In genomic region chr1:182029989-182030649, GRCm38 (mm10) we compare ENCODE assay signal across 27 mouse cellular contexts. TPM values are rescaled to one million over a fixed set of nuclear protein-coding genes. Genes with fewer than 3 reads are reported as not detected.
DNase-seq lines count a peak whose midpoint lies in the region; ATAC-seq and TF ChIP-seq lines count a peak whose summit lies in the region.
"Had no signal": no experiment of that assay in that cellular context is flagged by ENCODE, and none has a peak within 500 bp of the region (broad histone marks: within the 10 kb centered on the region; RNA-seq: fewer than 3 reads in every experiment).

No protein-coding gene starts in this region.

- H3K4me3 ChIP-seq in midbrain, embryonic 11.5 days (ENCODE audit: low read depth, low read length): no peak overlapping the region
- no peak overlapping the region for H3K4me3 ChIP-seq in midbrain, embryonic 10.5 days
- peak overlapping the region; percentile 11 to 53; a peak in 2 of 4 replicates for H3K4me3 ChIP-seq in ES-E14 (ENCODE audit: insufficient read depth in 1 of 2, low read depth in 1 of 2, low read length in 2 of 2, poor library complexity in 1 of 2, severe bottlenecking in 1 of 2)
- H3K4me3 ChIP-seq in stomach, postnatal 0 days (ENCODE audit: low read depth, low read length): no peak overlapping the region
- no peak overlapping the region for H3K4me3 ChIP-seq in hindbrain, embryonic 14.5 days (replicated peaks; ENCODE audit: low read length)
- H3K4me3 ChIP-seq: embryonic facial prominence, embryonic 12.5 days; embryonic facial prominence, embryonic 15.5 days; gastrocnemius, adult 2 months; heart, adult 2 months; heart, embryonic 10.5 days; heart, embryonic 13.5 days; intestine, embryonic 15.5 days had no signal

- WGBS in midbrain, embryonic 11.5 days: 71% methylated on average over 5 of the region's 5 CpGs
- WGBS in midbrain, embryonic 10.5 days: 72% methylated on average over 5 of the region's 5 CpGs
- 65% methylated on average over 5 of the region's 5 CpGs for WGBS in stomach, postnatal 0 days
- WGBS in hindbrain, embryonic 14.5 days: 69% methylated on average over 5 of the region's 5 CpGs

- no peak for ATAC-seq in midbrain, embryonic 11.5 days (ENCODE audit: low FRiP score)
- ATAC-seq in stomach, postnatal 0 days (ENCODE audit: low FRiP score, low TSS enrichment): 0 out of 2 replicates have a peak, but pooled peaks have one; percentile 22
- no peak for ATAC-seq in hindbrain, embryonic 14.5 days (ENCODE audit: low FRiP score)
- ATAC-seq: forebrain, embryonic 14.5 days; forebrain, postnatal 0 days; hindbrain, embryonic 16.5 days; intestine, embryonic 15.5 days had no signal

- no peaks in the 10 kb centered on the region for H3K9me3 ChIP-seq in midbrain, embryonic 11.5 days (ENCODE audit: control insufficient read depth, low read length)
- no peaks in the 10 kb centered on the region for H3K9me3 ChIP-seq in midbrain, embryonic 10.5 days (replicated peaks)
- H3K9me3 ChIP-seq in ES-E14 (ENCODE audit: control insufficient read depth, insufficient read depth, low read depth, low read length): no peaks in the 10 kb centered on the region
- H3K9me3 ChIP-seq in stomach, postnatal 0 days (ENCODE audit: control insufficient read depth, low read length): no peaks in the 10 kb centered on the region
- H3K9me3 ChIP-seq in hindbrain, embryonic 14.5 days (ENCODE audit: control insufficient read depth, low read length): no peaks in the 10 kb centered on the region
- H3K9me3 ChIP-seq: embryonic facial prominence, embryonic 12.5 days; embryonic facial prominence, embryonic 15.5 days; heart, embryonic 10.5 days; heart, embryonic 13.5 days; intestine, embryonic 15.5 days had no signal

- DNase-seq in midbrain, embryonic 11.5 days (ENCODE audit: low spot score, missing footprints): peak; percentile 41
- no peak for DNase-seq in midbrain, embryonic 10.5 days (ENCODE audit: low spot score)
- peak; percentile 77 for DNase-seq in ES-E14 (ENCODE audit: low read depth, low spot score)
- no peak for DNase-seq in stomach, postnatal 0 days (ENCODE audit: low spot score)
- no peak for DNase-seq in hindbrain, embryonic 14.5 days (ENCODE audit: low spot score)
- DNase-seq in c-Kit-positive CD71-positive TER-119-positive erythroid progenitor cells, embryonic 14.5 days (ENCODE audit: low spot score): no peak
- DNase-seq: adrenal gland, postnatal 10 days; adrenal gland, postnatal 36 days; B cell, adult 2 months; cerebellum, adult 11 months; cerebellum, adult 2 months; cerebellum, adult 9-11 months; cerebellum, postnatal 25 days; forebrain, postnatal 0 days; gastrocnemius, adult 2 months; gastrocnemius, postnatal 14 days; heart, adult 2 months; heart, postnatal 14 days; heart, postnatal 4 days; kidney, adult 11 months had no signal

- H3K4me2 ChIP-seq in midbrain, embryonic 11.5 days: no peak overlapping the region
- no peak overlapping the region for H3K4me2 ChIP-seq in stomach, postnatal 0 days (replicated peaks; ENCODE audit: low read depth)
- H3K4me2 ChIP-seq in hindbrain, embryonic 14.5 days (replicated peaks): no peak overlapping the region
- H3K4me2 ChIP-seq: embryonic facial prominence, embryonic 12.5 days; embryonic facial prominence, embryonic 15.5 days; heart, embryonic 13.5 days; intestine, embryonic 15.5 days had no signal

- no peaks in the 10 kb centered on the region for H3K36me3 ChIP-seq in midbrain, embryonic 11.5 days (ENCODE audit: control insufficient read depth, insufficient read depth, low read length)
- H3K36me3 ChIP-seq in midbrain, embryonic 10.5 days: no peaks in the 10 kb centered on the region
- H3K36me3 ChIP-seq in ES-E14 (ENCODE audit: control insufficient read depth, insufficient read depth, low read length, poor library complexity, severe bottlenecking): no peaks in the 10 kb centered on the region
- H3K36me3 ChIP-seq in stomach, postnatal 0 days (ENCODE audit: control insufficient read depth, insufficient read depth, low read length): no peaks in the 10 kb centered on the region
- H3K36me3 ChIP-seq in hindbrain, embryonic 14.5 days (replicated peaks; ENCODE audit: control insufficient read depth, insufficient read depth): no peaks in the 10 kb centered on the region
- H3K36me3 ChIP-seq: embryonic facial prominence, embryonic 12.5 days; embryonic facial prominence, embryonic 15.5 days; heart, embryonic 10.5 days; heart, embryonic 13.5 days; intestine, embryonic 15.5 days had no signal

- no peak overlapping the region for H3K27ac ChIP-seq in midbrain, embryonic 11.5 days (ENCODE audit: low read depth, low read length)
- no peak overlapping the region for H3K27ac ChIP-seq in midbrain, embryonic 10.5 days (replicated peaks)
- H3K27ac ChIP-seq in ES-E14 (ENCODE audit: insufficient read depth, low read depth, low read length, poor library complexity, severe bottlenecking): peak overlapping the region; percentile 100
- H3K27ac ChIP-seq in stomach, postnatal 0 days (replicated peaks): no peak overlapping the region
- no peak overlapping the region for H3K27ac ChIP-seq in hindbrain, embryonic 14.5 days
- H3K27ac ChIP-seq: embryonic facial prominence, embryonic 12.5 days; gastrocnemius, adult 2 months; heart, adult 2 months; heart, embryonic 10.5 days; heart, embryonic 13.5 days; intestine, embryonic 15.5 days had no signal

- no peaks in the 10 kb centered on the region for H3K4me1 ChIP-seq in midbrain, embryonic 11.5 days (ENCODE audit: control insufficient read depth, insufficient read depth, low read length)
- H3K4me1 ChIP-seq in midbrain, embryonic 10.5 days: peaks cover 6% of the 10 kb centered on the region
- peaks cover 21 to 24% of the 10 kb centered on the region in 2 experiments for H3K4me1 ChIP-seq in ES-E14 (ENCODE audit: control insufficient read depth in 2 of 2, insufficient read depth in 2 of 2, low read length in 2 of 2, poor library complexity in 1 of 2)
- H3K4me1 ChIP-seq in stomach, postnatal 0 days (replicated peaks; ENCODE audit: control insufficient read depth, insufficient read depth): no peaks in the 10 kb centered on the region
- H3K4me1 ChIP-seq in hindbrain, embryonic 14.5 days (replicated peaks; ENCODE audit: control insufficient read depth, insufficient read depth, low read length): no peaks in the 10 kb centered on the region

- no peaks in the 10 kb centered on the region for H3K27me3 ChIP-seq in midbrain, embryonic 11.5 days (ENCODE audit: control insufficient read depth, insufficient read depth, low read length)
- no peaks in the 10 kb centered on the region for H3K27me3 ChIP-seq in midbrain, embryonic 10.5 days (ENCODE audit: low read depth, poor library complexity, severe bottlenecking)
- H3K27me3 ChIP-seq in stomach, postnatal 0 days (ENCODE audit: control insufficient read depth, insufficient read depth, low read length): no peaks in the 10 kb centered on the region
- no peaks in the 10 kb centered on the region for H3K27me3 ChIP-seq in hindbrain, embryonic 14.5 days (ENCODE audit: control insufficient read depth, insufficient read depth, low read length)
- H3K27me3 ChIP-seq: embryonic facial prominence, embryonic 12.5 days; embryonic facial prominence, embryonic 15.5 days; heart, embryonic 13.5 days; intestine, embryonic 15.5 days had no signal

- TF ChIP-seq EP300 in stomach, postnatal 0 days (optimal IDR thresholded peaks at IDR 0.05): no peak

- no peak overlapping the region for H3K9ac ChIP-seq in midbrain, embryonic 11.5 days (ENCODE audit: low read length)
- H3K9ac ChIP-seq in ES-E14 (ENCODE audit: insufficient read depth, low read depth, low read length, poor library complexity, severe bottlenecking): no peak overlapping the region
- H3K9ac ChIP-seq in stomach, postnatal 0 days (ENCODE audit: low read length): no peak overlapping the region
- no peak overlapping the region for H3K9ac ChIP-seq in hindbrain, embryonic 14.5 days
- H3K9ac ChIP-seq: embryonic facial prominence, embryonic 12.5 days; embryonic facial prominence, embryonic 15.5 days; forebrain, postnatal 0 days; heart, embryonic 13.5 days; intestine, embryonic 15.5 days had no signal

- no peak for TF ChIP-seq CTCF in stomach, postnatal 0 days (IDR thresholded peaks at IDR 0.05; ENCODE audit: low read depth)

- in situ Hi-C loops in ES-E14 (cut with MboI; ENCODE audit: low sequenced_read_pairs in 2 of 2, unreplicated experiment in 2 of 2): no loop called here

TF ChIP-seq in ES-E14, 5 proteins besides CTCF, POLR2A, EP300 and RAD21:
- TF ChIP-seq CHD2 (IDR thresholded peaks at IDR 0.05; ENCODE audit: low read depth, low read length) (0 out of 2 replicates have a peak, but pooled peaks have one; percentile 46), MAFK (IDR thresholded peaks at IDR 0.05; ENCODE audit: insufficient read depth, low read depth, low read length) (no peak), ZNF384 (IDR thresholded peaks at IDR 0.05; ENCODE audit: low read depth, low read length) (peak; percentile 80)

RNA-seq across cellular contexts. Expression of gene Enah, which starts 10.3 kb away (rescaled TPM):
- polyA plus RNA-seq in midbrain, embryonic 11.5 days (2014; fragmentation: Nextera tagmentation; extraction: Ambion mirVana): 27.4 and 28.1 TPM in 2 replicates
- polyA plus RNA-seq in midbrain, embryonic 10.5 days (2016; fragmentation: Nextera tagmentation; extraction: Ambion mirVana): 23.2 and 26.9 TPM in 2 replicates
- 331 and 469 TPM in 2 replicates for total RNA-seq in ES-E14 (2012; rRNA removed)
- 8.4 and 8.5 TPM in 2 replicates for polyA plus RNA-seq in stomach, postnatal 0 days (2015; fragmentation: Nextera tagmentation; extraction: Ambion mirVana)
- 31.3 and 37.7 TPM in 2 replicates for polyA plus RNA-seq in hindbrain, embryonic 14.5 days (2014; fragmentation: Nextera tagmentation; extraction: Ambion mirVana)

Comparison
In these comparisons a context has a peak if more than half of its experiments do, and no peak if none do; other contexts are left out.
1. DNase-seq: peak in midbrain, embryonic 11.5 days (single experiment) and ES-E14 (single experiment); none in midbrain, embryonic 10.5 days (single experiment), stomach, postnatal 0 days (single experiment), hindbrain, embryonic 14.5 days (single experiment) and c-Kit-positive CD71-positive TER-119-positive erythroid progenitor cells, embryonic 14.5 days (single experiment).
2. H3K4me3 ChIP-seq: peak in ES-E14 (2 of 2); none in midbrain, embryonic 11.5 days (single experiment), midbrain, embryonic 10.5 days (single experiment), stomach, postnatal 0 days (single experiment) and hindbrain, embryonic 14.5 days (single experiment).